Mouse (Mus musculus): ENCODE results near the gene Hist1h2bq.

GRCm38 (mm10) chr13:21779767-21780731 lies 29.9 kb downstream of the Hist1h2bq start, which contains the start of gene Hist1h1b:
- TF ChIP-seq POLR2A (IDR thresholded peaks at IDR 0.05; ENCODE audit: insufficient read length, low read depth) (peak; percentile 99), POLR2AphosphoS2 (IDR thresholded peaks at IDR 0.05; ENCODE audit: insufficient read length, low read depth) (peak; percentile 99), MYOD1 (IDR thresholded peaks at IDR 0.05; ENCODE audit: control insufficient read depth in 1 of 3, insufficient read length in 2 of 3, low read depth in 2 of 3) (no peak)
